Comparison of ENCODE assay signal across 13 mouse cellular contexts in genomic region chr2:143723231-143723630, GRCm38 (mm10).
A peak's percentile ranks its signal among the peaks of the same experiment; 100 is the strongest.
DNase-seq lines count a peak whose midpoint lies in the region; ATAC-seq and TF ChIP-seq lines count a peak whose summit lies in the region.
"Had no signal": no experiment of that assay in that cellular context is flagged by ENCODE, and none has a peak within 500 bp of the region (broad histone marks: within the 10 kb centered on the region; RNA-seq: fewer than 3 reads in every experiment).

No protein-coding gene starts in this region.

- peak; percentile 47; the same call in 1 of the 2 replicates for TF ChIP-seq CTCF in kidney, postnatal 0 days (IDR thresholded peaks at IDR 0.05; ENCODE audit: low read depth)
- no peak for TF ChIP-seq CTCF in thymus, adult 2 months (IDR thresholded peaks at IDR 0.05; ENCODE audit: borderline replicate concordance, control insufficient read depth, extremely low read depth, insufficient read depth, low read length, poor library complexity)

- no peaks in the 10 kb centered on the region for H3K36me3 ChIP-seq in kidney, postnatal 0 days (ENCODE audit: insufficient read depth, low read length)
- H3K36me3 ChIP-seq in thymus, adult 2 months (ENCODE audit: control insufficient read depth, insufficient read depth, low read length): no peaks in the 10 kb centered on the region
- H3K36me3 ChIP-seq: embryonic facial prominence, embryonic 13.5 days; midbrain, embryonic 13.5 days; neural tube, embryonic 15.5 days had no signal

- no peak overlapping the region for H3K9ac ChIP-seq in kidney, postnatal 0 days (ENCODE audit: low read depth, low read length)
- H3K9ac ChIP-seq: embryonic facial prominence, embryonic 13.5 days; midbrain, embryonic 13.5 days; neural tube, embryonic 15.5 days had no signal

- ATAC-seq in kidney, postnatal 0 days (replicated peaks; ENCODE audit: low FRiP score, low read depth): no peak
- ATAC-seq: CD4-positive, CD25-positive, alpha-beta regulatory T cell, adult 4 months; midbrain, embryonic 13.5 days had no signal

- H3K27ac ChIP-seq in kidney, postnatal 0 days: no peak overlapping the region
- no peak overlapping the region for H3K27ac ChIP-seq in thymus, adult 2 months (ENCODE audit: control insufficient read depth, insufficient read depth, low read length)
- H3K27ac ChIP-seq: embryonic facial prominence, embryonic 13.5 days; midbrain, embryonic 13.5 days; neural tube, embryonic 15.5 days had no signal

- no peaks in the 10 kb centered on the region for H3K27me3 ChIP-seq in kidney, postnatal 0 days (ENCODE audit: insufficient read depth, low read length)
- H3K27me3 ChIP-seq in thymus, adult 2 months (ENCODE audit: control insufficient read depth, insufficient read depth, low read length): no peaks in the 10 kb centered on the region
- H3K27me3 ChIP-seq: embryonic facial prominence, embryonic 13.5 days; midbrain, embryonic 13.5 days; neural tube, embryonic 15.5 days had no signal

- H3K4me2 ChIP-seq in kidney, postnatal 0 days (ENCODE audit: low read length): no peak overlapping the region
- H3K4me2 ChIP-seq: embryonic facial prominence, embryonic 13.5 days; midbrain, embryonic 13.5 days; neural tube, embryonic 15.5 days had no signal

- 20% methylated on average over 4 of the region's 4 CpGs for WGBS in kidney, postnatal 0 days
- 26% methylated on average over 4 of the region's 4 CpGs for WGBS in thymus, adult 2 months

- H3K9me3 ChIP-seq in kidney, postnatal 0 days (replicated peaks; ENCODE audit: low read length): no peaks in the 10 kb centered on the region
- H3K9me3 ChIP-seq: embryonic facial prominence, embryonic 13.5 days; midbrain, embryonic 13.5 days; neural tube, embryonic 15.5 days had no signal

- H3K4me3 ChIP-seq in kidney, postnatal 0 days (replicated peaks; ENCODE audit: low read depth, low read length): no peak overlapping the region
- H3K4me3 ChIP-seq in thymus, adult 2 months (ENCODE audit: control insufficient read depth, insufficient read depth, low read length): no peak overlapping the region
- H3K4me3 ChIP-seq: embryonic facial prominence, embryonic 13.5 days; midbrain, embryonic 13.5 days; neural tube, embryonic 15.5 days had no signal

- H3K4me1 ChIP-seq in kidney, postnatal 0 days (replicated peaks; ENCODE audit: insufficient read depth, low read length): no peaks in the 10 kb centered on the region
- no peaks in the 10 kb centered on the region for H3K4me1 ChIP-seq in thymus, adult 2 months (replicated peaks; ENCODE audit: control insufficient read depth, insufficient read depth, low read length)
- H3K4me1 ChIP-seq: embryonic facial prominence, embryonic 13.5 days; midbrain, embryonic 13.5 days; neural tube, embryonic 15.5 days had no signal

- DNase-seq in embryo, embryonic 10.5 days (ENCODE audit: low spot score): peak; percentile 44
- DNase-seq in embryo, embryonic 9.5 days (ENCODE audit: extremely low spot score): no peak
- DNase-seq in kidney, postnatal 0 days (ENCODE audit: low spot score): peak; percentile 21
- no peak for DNase-seq in kidney, adult 11 months
- DNase-seq in 3T3-L1 (ENCODE audit: low read depth, low spot score) (peak; percentile 36), ZHBTc4 (ENCODE audit: low read depth, low spot score) (peak; percentile 39)
- no peak for DNase-seq in spleen, postnatal 10 days (ENCODE audit: low spot score in 2 of 2)
- DNase-seq in thymus, adult 2 months: no peak
- DNase-seq: lung, adult 18-20 months had no signal

- TF ChIP-seq POLR2A in thymus, adult 2 months (IDR thresholded peaks at IDR 0.05; ENCODE audit: control insufficient read depth, extremely low read depth, insufficient read depth, low read length, poor library complexity): no peak

Comparison
In these comparisons a context has a peak if more than half of its experiments do, and no peak if none do; other contexts are left out.
1. DNase-seq: peak in embryo, embryonic 10.5 days (single experiment), kidney, postnatal 0 days (single experiment), 3T3-L1 (single experiment) and ZHBTc4 (single experiment); none in embryo, embryonic 9.5 days (single experiment), kidney, adult 11 months (single experiment), spleen, postnatal 10 days (0 of 2) and thymus, adult 2 months (single experiment).